Mouse (Mus musculus): ENCODE results near the gene Lrrc4c.

- TF ChIP-seq GATA1 (IDR thresholded peaks at IDR 0.05; ENCODE audit: borderline replicate concordance, low read length) (no peak), FLI1 (IDR thresholded peaks at IDR 0.05; ENCODE audit: low read length) (no peak)
Measured at GRCm38 (mm10) chr2:97274651-97275050, 956.7 kb downstream of the Lrrc4c start.
